Mouse (Mus musculus) cerebellum, adult 2 months (tissue): ENCODE measurements around the gene Cadm2. TPM values are rescaled to one million over a fixed set of nuclear protein-coding genes. Genes with fewer than 3 reads are reported as not detected.
A peak's percentile ranks its signal among the peaks of the same experiment; 100 is the strongest.

Experiments
- DNase-seq, 2 experiments: peaks; one replicate each; pipeline ENCODE4 v3.0.0; 2021
- H3K27ac ChIP-seq: fragments of 200-500 bp; 2 replicates; pipeline ENCODE4 v1.5.1; 2012; ENCODE audit warnings: low read length, control low read depth, inconsistent platforms; ENCODE audit not compliant: insufficient read depth
- H3K27me3 ChIP-seq: fragments of 200-500 bp; 2 replicates; pipeline ENCODE4 v1.6.1; 2012; ENCODE audit warnings: inconsistent platforms, mild to moderate bottlenecking, low read length, moderate library complexity; ENCODE audit not compliant: control insufficient read depth, insufficient read depth
- H3K4me1 ChIP-seq: fragments of 200-500 bp; 2 replicates; pipeline ENCODE4 v1.6.1; 2011; ENCODE audit warnings: low read length; ENCODE audit not compliant: control insufficient read depth, insufficient read depth
- H3K4me3 ChIP-seq: fragments of 200-500 bp; replicated peaks from 2 replicates; pipeline ENCODE3; 2011; ENCODE audit warnings: mild to moderate bottlenecking, low read depth, low read length, control low read depth; ENCODE audit not compliant: insufficient read depth
- CTCF ChIP-seq: fragments of 200-500 bp; IDR thresholded peaks from 2 replicates; pipeline ENCODE4 v1.5.1; 2011; ENCODE audit warnings: low read depth, mild to moderate bottlenecking, control low read depth, low read length, moderate library complexity, borderline replicate concordance; ENCODE audit not compliant: insufficient read depth
- POLR2A ChIP-seq: fragments of 200-500 bp; IDR thresholded peaks from 2 replicates; pipeline ENCODE4 v1.6.1; 2011; ENCODE audit warnings: low read length, control low read depth, borderline replicate concordance; ENCODE audit not compliant: insufficient read depth
- WGBS: fragments of 180-500 bp; shearing (Covaris S2); methylation state at CpG from one replicate; pipeline ENCODE4 v1.1.7; 2018; 5-methylcytosine and 5-hydroxymethylcytosine counted together
- polyA plus RNA-seq: library from polyadenylated mRNA; depleted of rRNA; stranded (reverse); fragments of >200 nt; gene quantifications from 2 replicates; pipeline ENCODE4 v1.2.3, GENCODE M21; 2012

The Cadm2 gene
- polyA plus RNA-seq, 1 experiment: 47.7 TPM

DNA sequence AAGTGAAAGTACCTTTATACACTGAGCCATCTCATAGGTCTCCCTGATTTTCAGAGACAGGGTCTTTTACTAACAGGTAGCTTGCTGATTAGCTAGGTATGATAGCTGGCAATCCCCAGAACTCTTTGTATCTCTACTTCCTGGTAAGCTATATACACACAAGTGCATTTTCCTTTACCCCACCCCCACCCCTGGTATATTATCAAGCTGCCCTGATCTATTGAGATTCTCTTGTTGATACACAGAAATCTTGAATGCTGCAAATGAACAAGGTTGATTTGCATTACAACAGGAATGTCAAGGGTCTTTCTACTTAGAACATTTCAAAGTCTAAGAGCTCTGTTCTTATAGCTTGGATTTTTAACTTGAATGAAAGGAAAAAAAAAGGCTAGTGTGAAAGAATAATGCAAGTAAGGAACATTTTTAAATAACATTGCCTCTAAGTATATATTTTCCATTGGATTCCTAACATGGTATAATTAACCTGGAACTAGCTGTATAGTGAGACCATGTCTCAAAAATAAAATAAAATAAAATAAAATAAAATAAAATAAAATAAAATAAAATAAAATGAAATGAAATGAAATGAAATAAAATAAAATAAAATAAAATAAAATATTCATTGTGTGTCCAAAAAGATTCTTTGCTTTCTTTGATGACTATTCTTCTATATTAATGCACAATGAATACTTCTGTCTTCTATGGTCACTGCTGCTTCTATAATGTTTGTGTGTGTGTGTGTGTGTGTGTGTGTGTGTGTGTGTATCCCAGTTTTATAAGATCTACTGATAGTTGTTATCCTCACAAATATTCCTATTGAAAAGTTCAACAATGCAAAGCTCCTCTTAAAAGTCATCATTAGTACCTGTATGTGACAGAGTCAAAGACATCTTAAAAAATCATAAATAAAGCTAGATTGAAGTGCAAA is 858.9 kb downstream of the Cadm2 start:
- Histone ChIP-seq H3K27me3 (no peaks in the 10 kb centered on the region), H3K4me1 (no peaks in the 10 kb centered on the region), H3K4me3 (no peak overlapping the region), H3K27ac (no peak overlapping the region)
- DNase-seq: no peak
- TF ChIP-seq POLR2A (no peak), CTCF (no peak)

GRCm38 (mm10) chr16:66748533-66748932 is 872.2 kb downstream of the Cadm2 start:
- DNase-seq: no peak
- Histone ChIP-seq H3K4me3 (no peak overlapping the region), H3K27ac (no peak overlapping the region), H3K27me3 (no peaks in the 10 kb centered on the region), H3K4me1 (no peaks in the 10 kb centered on the region)
- WGBS: 92% methylated on average over 2 of the region's 2 CpGs
- TF ChIP-seq CTCF (no peak), POLR2A (no peak)

GRCm38 (mm10) chr16:66731212-66731611 is 889.5 kb downstream of the Cadm2 start:
- H3K4me1 ChIP-seq: no peaks in the 10 kb centered on the region
- H3K27ac ChIP-seq: no peak overlapping the region
- H3K4me3 ChIP-seq: no peak overlapping the region
- TF ChIP-seq CTCF (no peak), POLR2A (no peak)
- 70% methylated on average over 3 of the region's 3 CpGs for WGBS
- no peaks in the 10 kb centered on the region for H3K27me3 ChIP-seq
- DNase-seq: no peak

- WGBS: 23% methylated on average over 3 of the region's 3 CpGs
- Histone ChIP-seq H3K27me3 (no peaks in the 10 kb centered on the region), H3K27ac (no peak overlapping the region), H3K4me1 (no peaks in the 10 kb centered on the region), H3K4me3 (no peak overlapping the region)
- no peak for DNase-seq
- no peak for TF ChIP-seq POLR2A
- TF ChIP-seq CTCF: no peak
These were observed 914.2 kb downstream of the Cadm2 start for GRCm38 (mm10) chr16:66706476-66706875.

- TF ChIP-seq CTCF: no peak
- Histone ChIP-seq H3K4me3 (no peak overlapping the region), H3K27ac (no peak overlapping the region), H3K4me1 (no peaks in the 10 kb centered on the region), H3K27me3 (no peaks in the 10 kb centered on the region)
- no peak for DNase-seq
These were observed 925.9 kb downstream of the Cadm2 start for GRCm38 (mm10) chr16:66694783-66695182.

- TF ChIP-seq POLR2A (no peak), CTCF (no peak)
- H3K27me3 ChIP-seq: no peaks in the 10 kb centered on the region
- peak in 1 of 2 experiments; percentile 42 for DNase-seq
- H3K4me3 ChIP-seq: no peak overlapping the region
- no peak overlapping the region for H3K27ac ChIP-seq
- H3K4me1 ChIP-seq: no peaks in the 10 kb centered on the region
These were observed 943.5 kb downstream of the Cadm2 start for GRCm38 (mm10) chr16:66677241-66677640.

DNA sequence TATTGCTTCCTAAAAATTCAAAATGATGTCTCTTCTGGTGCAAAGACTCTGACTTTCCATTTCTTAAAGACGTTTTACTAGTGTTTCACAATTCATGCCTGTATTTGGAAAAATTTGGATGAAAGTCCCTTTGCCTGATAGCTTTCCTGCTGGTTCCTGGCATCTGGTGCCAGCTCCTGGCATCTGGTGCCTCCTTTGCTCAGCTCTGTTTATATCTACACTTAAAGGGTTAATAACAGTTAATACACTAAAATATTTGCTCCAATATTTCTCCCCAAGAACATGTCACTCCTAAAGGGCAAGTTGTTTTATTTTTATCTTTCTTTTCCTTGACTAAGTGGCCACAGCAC is 969.7 kb downstream of the Cadm2 start:
- WGBS: 0% methylated on average over 1 of the region's 1 CpGs
- Histone ChIP-seq H3K27ac (no peak overlapping the region), H3K4me1 (peaks cover 4% of the 10 kb centered on the region; the same call in 1 of the 2 replicates), H3K27me3 (no peaks in the 10 kb centered on the region), H3K4me3 (no peak overlapping the region)
- peak; percentile 68 to 80 for DNase-seq
- TF ChIP-seq POLR2A (no peak), CTCF (no peak)

GRCm38 (mm10) chr16:66650348-66651012 is 970.2 kb downstream of the Cadm2 start:
- WGBS: 8% methylated on average over 11 of the region's 11 CpGs
- TF ChIP-seq CTCF: no peak
- TF ChIP-seq POLR2A: no peak
- DNase-seq: peak; percentile 76 to 90

More at GRCm38 (mm10) chr16:66650348-66651012, 970.2 kb downstream of the Cadm2 start:
- Histone ChIP-seq H3K27me3 (no peaks in the 10 kb centered on the region), H3K4me3 (no peak overlapping the region), H3K4me1 (peaks cover 4% of the 10 kb centered on the region; the same call in 1 of the 2 replicates), H3K27ac (peak overlapping the region; percentile 28; the same call in 1 of the 2 replicates)
